Mouse (Mus musculus): ENCODE results near the gene Golm1.

Gene Golm1

GRCm38 (mm10) chr13:59676316-59677229, 962 bp upstream of the Golm1 start:
- no peak for DNase-seq (ENCODE audit: low read depth)

- no peak for DNase-seq (ENCODE audit: low read depth)
Observed at GRCm38 (mm10) chr13:59674761-59675150, 855 bp downstream of the Golm1 start.

- DNase-seq (ENCODE audit: low read depth), result no peak
Observed at GRCm38 (mm10) chr13:59674215-59674614, 1.4 kb downstream of the Golm1 start.

GRCm38 (mm10) chr13:59673597-59673996, 2.0 kb downstream of the Golm1 start:
- no peak for DNase-seq (ENCODE audit: low read depth)

- DNase-seq (ENCODE audit: low read depth), result no peak
Observed at GRCm38 (mm10) chr13:59672248-59672647, 3.4 kb downstream of the Golm1 start.

- DNase-seq (ENCODE audit: low read depth), result no peak
Observed at GRCm38 (mm10) chr13:59671521-59671920, 4.1 kb downstream of the Golm1 start.

- DNase-seq (ENCODE audit: low read depth), result no peak
Observed at GRCm38 (mm10) chr13:59669946-59670345, 5.7 kb downstream of the Golm1 start.

GRCm38 (mm10) chr13:59668501-59669093, 7.0 kb downstream of the Golm1 start:
- peak; percentile 45 for DNase-seq (ENCODE audit: low read depth)

- no peak for DNase-seq (ENCODE audit: low read depth)
Observed at GRCm38 (mm10) chr13:59667763-59668162, 7.8 kb downstream of the Golm1 start.

GRCm38 (mm10) chr13:59663939-59664712, 11.5 kb downstream of the Golm1 start:
- no peak for DNase-seq (ENCODE audit: low read depth)

GRCm38 (mm10) chr13:59661966-59662365, 13.6 kb downstream of the Golm1 start:
- no peak for DNase-seq (ENCODE audit: low read depth)

GRCm38 (mm10) chr13:59661387-59661786, 14.2 kb downstream of the Golm1 start:
- no peak for DNase-seq (ENCODE audit: low read depth)

GRCm38 (mm10) chr13:59660371-59660770, 15.2 kb downstream of the Golm1 start:
- no peak for DNase-seq (ENCODE audit: low read depth)

GRCm38 (mm10) chr13:59657781-59658180, 17.8 kb downstream of the Golm1 start:
- DNase-seq (ENCODE audit: low read depth), result no peak

- no peak for DNase-seq (ENCODE audit: low read depth)
Observed at GRCm38 (mm10) chr13:59656975-59657388, 18.6 kb downstream of the Golm1 start.

- no peak for DNase-seq (ENCODE audit: low read depth)
Observed at GRCm38 (mm10) chr13:59656316-59656832, 19.2 kb downstream of the Golm1 start.

- DNase-seq (ENCODE audit: low read depth), result no peak
Observed at GRCm38 (mm10) chr13:59655718-59656315, 19.8 kb downstream of the Golm1 start.

GRCm38 (mm10) chr13:59654465-59654864, 21.1 kb downstream of the Golm1 start:
- no peak for DNase-seq (ENCODE audit: low read depth)

- no peak for DNase-seq (ENCODE audit: low read depth)
Observed at GRCm38 (mm10) chr13:59653136-59653535, 22.5 kb downstream of the Golm1 start.

- no peak for DNase-seq (ENCODE audit: low read depth)
Observed at GRCm38 (mm10) chr13:59652651-59653050, 23.0 kb downstream of the Golm1 start.

- DNase-seq (ENCODE audit: low read depth), result no peak
Observed at GRCm38 (mm10) chr13:59649781-59650180, 25.8 kb downstream of the Golm1 start.

- no peak for DNase-seq (ENCODE audit: low read depth)
Observed at GRCm38 (mm10) chr13:59648598-59648997, 27.0 kb downstream of the Golm1 start.
